Mouse (Mus musculus) hindbrain, embryonic 16.5 days (tissue): ENCODE data around the gene Ifng. TPM values are rescaled to one million over a fixed set of nuclear protein-coding genes. Genes with fewer than 3 reads are reported as not detected.

Experiments
- ATAC-seq: fragments of 200-750 bp; cut with Nextera tagmentation; 2 replicates; pipeline ENCODE4 v1.8.0; 2017; ENCODE audit warnings: moderate TSS enrichment, moderate library complexity
- H3K27ac ChIP-seq: fragments of 300-500 bp; sonication (generic); 2 replicates; pipeline ENCODE4 v1.5.1; 2014; ENCODE audit warnings: low read depth, mild to moderate bottlenecking, control low read depth, low read length, moderate library complexity
- H3K27me3 ChIP-seq: fragments of 300-500 bp; sonication (generic); replicated peaks from 2 replicates; pipeline ENCODE4 v1.6.1; 2014; ENCODE audit warnings: low read length; ENCODE audit not compliant: control insufficient read depth, insufficient read depth
- H3K36me3 ChIP-seq: fragments of 300-500 bp; sonication (generic); 2 replicates; pipeline ENCODE4 v1.6.1; 2014; ENCODE audit warnings: mild to moderate bottlenecking, low read length, moderate library complexity, mixed read lengths; ENCODE audit not compliant: control insufficient read depth, insufficient read depth
- H3K4me1 ChIP-seq: fragments of 300-500 bp; sonication (generic); 2 replicates; pipeline ENCODE4 v1.6.1; 2014; ENCODE audit warnings: low read depth, low read length; ENCODE audit not compliant: control insufficient read depth, insufficient read depth
- H3K4me2 ChIP-seq: fragments of 300-500 bp; sonication (generic); 2 replicates; pipeline ENCODE4 v1.6.1; 2014; ENCODE audit warnings: mild to moderate bottlenecking, low read length, control low read depth, moderate library complexity
- H3K4me3 ChIP-seq: fragments of 300-500 bp; sonication (generic); 2 replicates; pipeline ENCODE4 v1.5.1; 2014; ENCODE audit warnings: mild to moderate bottlenecking, low read length, control low read depth, moderate library complexity
- H3K9ac ChIP-seq: fragments of 300-500 bp; sonication (generic); 2 replicates; pipeline ENCODE4 v1.6.1; 2014; ENCODE audit warnings: low read depth, mild to moderate bottlenecking, control low read depth, low read length, moderate library complexity
- H3K9me3 ChIP-seq: fragments of 300-500 bp; sonication (generic); 2 replicates; pipeline ENCODE4 v1.6.1; 2014; ENCODE audit warnings: mild to moderate bottlenecking, low read length, moderate library complexity; ENCODE audit not compliant: control insufficient read depth
- WGBS: fragments of 180-500 bp; shearing (Covaris S2); extraction: QIAGEN DNeasy Blood & Tissue Kit; methylation state at CpG from one replicate; pipeline ENCODE4 v1.1.7; 2014; 5-methylcytosine and 5-hydroxymethylcytosine counted together
- polyA plus RNA-seq: library from polyadenylated mRNA; unstranded; fragments of >200 nt; fragmentation: Nextera tagmentation; extraction: Ambion mirVana; gene quantifications from 2 replicates; pipeline ENCODE4 v1.2.1, GENCODE M21; 2015

Ifng gene
- not detected in 2 replicates for polyA plus RNA-seq

GRCm38 (mm10) chr10:118440742-118441240 lies at the start of gene Ifng:
Gene Ifng, plus strand, starts transcription at chr10:118441046.
- H3K4me3 ChIP-seq, result no peak within 1 kb of the TSS
- H3K27me3 ChIP-seq, result no peaks in the 10 kb centered on the region
- H3K36me3 ChIP-seq, result no peaks in the 10 kb centered on the region
- no peak for ATAC-seq
- H3K4me1 ChIP-seq, result no peaks in the 10 kb centered on the region
- H3K27ac ChIP-seq, result no peak within 1 kb of the TSS
- H3K9me3 ChIP-seq, result no peaks in the 10 kb centered on the region
- H3K4me2 ChIP-seq, result no peak within 1 kb of the TSS
- H3K9ac ChIP-seq, result no peak within 1 kb of the TSS
- 92% methylated on average over 11 of the region's 11 CpGs for WGBS

DNA sequence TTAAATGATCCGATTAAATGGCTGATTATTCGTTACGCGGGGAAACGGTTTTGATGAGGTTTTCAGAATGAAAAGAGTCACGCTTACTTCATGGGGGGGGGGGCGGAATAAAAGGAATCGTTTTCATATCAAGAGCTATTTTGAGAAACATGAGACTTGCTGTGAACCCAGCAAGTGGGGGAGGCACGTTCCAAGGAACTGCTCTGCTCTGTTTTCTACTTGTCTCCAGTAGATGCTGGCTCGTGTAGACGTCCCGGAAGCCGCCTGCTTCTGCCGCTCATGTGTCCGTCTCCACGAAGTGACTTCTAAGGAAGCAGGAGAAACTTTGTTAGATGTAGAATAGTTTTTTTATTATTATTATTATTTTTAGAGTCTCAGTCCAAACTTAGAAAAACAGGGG lies 40.9 kb upstream of the Ifng start:
- Histone ChIP-seq H3K4me2 (no peak overlapping the region), H3K9me3 (no peaks in the 10 kb centered on the region), H3K27ac (no peak overlapping the region), H3K36me3 (no peaks in the 10 kb centered on the region), H3K9ac (no peak overlapping the region), H3K4me3 (no peak overlapping the region), H3K4me1 (no peaks in the 10 kb centered on the region), H3K27me3 (no peaks in the 10 kb centered on the region)
- no peak for ATAC-seq
- 70% methylated on average over 16 of the region's 16 CpGs for WGBS

- H3K4me3 ChIP-seq, result no peak overlapping the region
- H3K36me3 ChIP-seq, result no peaks in the 10 kb centered on the region
- no peaks in the 10 kb centered on the region for H3K9me3 ChIP-seq
- no peak overlapping the region for H3K27ac ChIP-seq
- H3K4me2 ChIP-seq, result no peak overlapping the region
- WGBS, result 83% methylated on average over 5 of the region's 5 CpGs
- no peaks in the 10 kb centered on the region for H3K27me3 ChIP-seq
- H3K4me1 ChIP-seq, result no peaks in the 10 kb centered on the region
- no peak for ATAC-seq
- H3K9ac ChIP-seq, result no peak overlapping the region
These were observed 34.2 kb upstream of the Ifng start for GRCm38 (mm10) chr10:118406463-118407221.

DNA sequence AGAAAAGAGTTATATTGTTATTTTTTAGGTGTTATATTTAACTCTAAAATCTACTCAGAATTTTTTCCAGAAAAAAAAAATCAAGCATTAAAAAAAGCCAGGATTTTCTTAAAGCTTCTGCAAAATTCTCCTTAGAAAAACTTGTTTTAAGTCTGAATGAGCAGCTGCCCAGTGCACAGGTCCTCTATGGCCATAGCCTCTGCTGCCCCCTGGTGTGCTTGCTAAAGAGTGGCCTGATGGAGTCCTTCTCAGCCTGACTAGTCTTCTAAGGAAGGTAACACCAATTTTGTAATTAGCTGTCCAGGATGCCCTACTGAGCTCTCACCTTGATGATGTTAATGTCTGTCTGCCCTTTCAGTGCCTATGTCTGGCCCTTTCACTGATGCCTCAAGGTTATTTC lies 29.5 kb upstream of the Ifng start:
- H3K4me1 ChIP-seq, result no peaks in the 10 kb centered on the region
- H3K4me3 ChIP-seq, result no peak overlapping the region
- no peak overlapping the region for H3K4me2 ChIP-seq
- H3K9ac ChIP-seq, result no peak overlapping the region
- ATAC-seq, result no peak
- H3K9me3 ChIP-seq, result no peaks in the 10 kb centered on the region
- no peaks in the 10 kb centered on the region for H3K27me3 ChIP-seq
- no peak overlapping the region for H3K27ac ChIP-seq
- no peaks in the 10 kb centered on the region for H3K36me3 ChIP-seq

- no peak overlapping the region for H3K27ac ChIP-seq
- no peaks in the 10 kb centered on the region for H3K4me1 ChIP-seq
- H3K27me3 ChIP-seq, result no peaks in the 10 kb centered on the region
- H3K9me3 ChIP-seq, result no peaks in the 10 kb centered on the region
- no peak for ATAC-seq
- no peak overlapping the region for H3K4me2 ChIP-seq
- H3K36me3 ChIP-seq, result no peaks in the 10 kb centered on the region
- H3K9ac ChIP-seq, result no peak overlapping the region
- H3K4me3 ChIP-seq, result no peak overlapping the region
- 85% methylated on average over 5 of the region's 5 CpGs for WGBS
These were observed 28.1 kb upstream of the Ifng start for GRCm38 (mm10) chr10:118412774-118413173.

- Histone ChIP-seq H3K4me2 (no peak overlapping the region), H3K4me1 (no peaks in the 10 kb centered on the region), H3K9ac (no peak overlapping the region), H3K4me3 (no peak overlapping the region), H3K9me3 (no peaks in the 10 kb centered on the region), H3K27me3 (no peaks in the 10 kb centered on the region), H3K36me3 (no peaks in the 10 kb centered on the region), H3K27ac (no peak overlapping the region)
- ATAC-seq, result no peak
- WGBS, result 84% methylated on average over 7 of the region's 7 CpGs
These were observed 21.8 kb upstream of the Ifng start for GRCm38 (mm10) chr10:118419000-118419425.

- Histone ChIP-seq H3K9me3 (no peaks in the 10 kb centered on the region), H3K9ac (no peak overlapping the region), H3K36me3 (no peaks in the 10 kb centered on the region), H3K4me2 (no peak overlapping the region), H3K27ac (no peak overlapping the region), H3K27me3 (no peaks in the 10 kb centered on the region), H3K4me1 (no peaks in the 10 kb centered on the region), H3K4me3 (no peak overlapping the region)
- no peak for ATAC-seq
These were observed 19.9 kb upstream of the Ifng start for GRCm38 (mm10) chr10:118420896-118421295.

DNA sequence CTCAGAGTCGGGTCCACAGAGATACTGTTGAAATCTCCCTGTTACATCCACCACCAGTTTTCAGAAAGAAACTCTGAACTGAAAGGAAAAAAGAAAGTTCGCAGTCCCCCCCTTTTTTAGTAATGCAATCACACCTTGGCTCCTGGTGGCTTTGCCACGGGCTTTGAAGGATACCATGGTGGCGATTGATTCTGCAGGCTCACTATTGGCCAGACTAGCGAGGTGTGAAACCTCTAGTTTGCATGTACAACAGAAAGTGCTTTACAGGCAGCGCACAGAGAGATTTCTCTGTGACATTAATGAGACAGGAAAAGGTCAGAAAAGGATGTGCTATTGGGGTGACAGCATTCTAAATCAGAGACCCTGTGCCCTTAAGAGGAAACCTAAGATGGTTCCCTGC lies 5.3 kb upstream of the Ifng start:
- Histone ChIP-seq H3K4me2 (no peak overlapping the region), H3K27me3 (no peaks in the 10 kb centered on the region), H3K36me3 (no peaks in the 10 kb centered on the region), H3K27ac (no peak overlapping the region), H3K9me3 (no peaks in the 10 kb centered on the region), H3K9ac (no peak overlapping the region), H3K4me1 (no peaks in the 10 kb centered on the region), H3K4me3 (no peak overlapping the region)
- no peak for ATAC-seq
- 94% methylated on average over 6 of the region's 6 CpGs for WGBS

DNA sequence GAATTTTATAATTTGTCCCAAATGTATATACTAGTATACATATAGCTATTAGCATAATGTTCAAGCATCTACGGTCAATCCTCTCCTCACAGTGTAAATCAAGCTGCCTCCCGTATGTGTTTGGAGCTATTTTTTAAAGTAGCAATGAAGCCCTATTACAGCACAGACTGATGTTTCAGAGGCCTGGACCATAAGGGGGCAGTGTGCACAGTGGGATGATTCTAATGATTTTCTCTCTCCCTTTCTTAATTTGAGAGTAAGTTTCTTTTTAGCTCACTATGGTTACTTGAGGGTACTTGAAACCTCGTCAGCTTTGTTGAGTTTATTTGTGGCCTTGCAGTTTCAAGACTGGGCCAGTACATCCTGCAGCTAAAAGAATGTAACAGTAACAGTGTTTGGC lies 1.1 kb downstream of the Ifng start:
- Histone ChIP-seq H3K9ac (no peak overlapping the region), H3K36me3 (no peaks in the 10 kb centered on the region), H3K27ac (no peak overlapping the region), H3K4me2 (no peak overlapping the region), H3K4me3 (no peak overlapping the region), H3K4me1 (no peaks in the 10 kb centered on the region), H3K9me3 (no peaks in the 10 kb centered on the region), H3K27me3 (no peaks in the 10 kb centered on the region)
- 72% methylated on average over 3 of the region's 3 CpGs for WGBS
- no peak for ATAC-seq
